Mouse (Mus musculus) G1E (cell line): Measurements from ENCODE around the gene Apol9b.

Experiments used
- CTCF ChIP-seq: IDR thresholded peaks from 2 replicates; pipeline ENCODE4 v1.5.1; 2012; ENCODE audit warnings: low read depth, low read length, inconsistent platforms, mixed read lengths
- GATA1 ChIP-seq: IDR thresholded peaks from 2 replicates; pipeline ENCODE4 v1.6.1; 2012; ENCODE audit warnings: borderline replicate concordance, low read length, inconsistent platforms, mixed read lengths
- TAL1 ChIP-seq: conservative IDR thresholded peaks from 2 replicates; pipeline ENCODE4 v1.6.1; 2012; ENCODE audit warnings: low read depth, low read length, inconsistent platforms, mixed read lengths

DNA sequence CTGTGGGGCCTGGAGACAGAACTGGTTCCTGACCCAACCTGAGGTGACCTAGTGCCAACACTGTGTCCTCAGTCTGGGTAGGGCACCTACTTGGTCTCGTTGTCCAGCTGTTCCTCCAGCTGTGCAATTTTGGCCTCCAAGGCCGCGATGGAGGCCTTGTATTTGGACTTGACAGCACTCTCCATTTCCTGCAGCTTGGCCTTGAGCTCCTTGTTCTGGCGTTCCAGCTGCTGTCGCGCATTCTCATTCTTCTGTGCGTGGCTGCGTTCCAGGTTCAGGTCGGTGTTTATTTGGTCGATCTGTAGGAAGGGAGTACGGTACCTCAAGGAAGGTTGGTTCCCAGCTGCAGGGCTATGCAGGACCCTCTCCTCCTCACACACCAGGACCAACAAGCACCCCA is 34.9 kb downstream of the Apol9b start:
- TF ChIP-seq CTCF, result no peak
- no peak for TF ChIP-seq TAL1
- TF ChIP-seq GATA1, result no peak
